Comparison of ENCODE assay signal across 13 mouse cellular contexts in the genomic region with DNA sequence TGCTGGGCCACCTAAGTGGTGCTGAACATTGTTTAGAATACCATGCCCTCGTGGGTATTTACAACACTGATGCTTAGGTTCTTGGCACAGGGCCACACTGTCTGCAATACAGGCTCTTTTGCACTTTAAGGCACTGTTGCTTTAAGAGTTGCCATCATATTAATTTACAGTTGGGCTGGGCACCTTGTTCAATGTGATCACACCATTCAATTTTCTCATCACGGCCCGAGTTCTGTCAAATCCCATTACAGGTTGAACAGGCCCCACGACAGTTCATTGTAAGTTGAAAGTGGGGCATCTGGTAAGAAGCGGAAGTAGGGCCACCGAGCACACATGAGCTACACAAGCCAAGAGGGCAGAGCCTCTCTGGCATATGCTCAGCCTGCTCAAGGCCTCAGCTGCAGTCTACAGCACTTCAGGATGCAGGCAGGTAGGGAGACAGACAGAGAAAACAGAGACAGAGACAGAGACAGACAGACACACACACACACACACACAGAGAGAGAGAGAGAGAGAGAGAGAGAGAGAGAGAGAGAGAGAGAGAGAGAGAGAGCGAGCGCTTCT.
"Had no signal": no experiment of that assay in that cellular context is flagged by ENCODE, and none has a peak within 500 bp of the region (broad histone marks: within the 10 kb centered on the region; RNA-seq: fewer than 3 reads in every experiment).

No protein-coding gene starts in this region.

- DNase-seq: kidney, adult 18-20 months; kidney, postnatal 10 days; kidney, postnatal 4 days; lung, postnatal 14 days; right cerebral cortex, postnatal 14 days; thymus, adult 2 months; thymus, postnatal 25 days had no signal

- H3K4me1 ChIP-seq: limb, embryonic 13.5 days; liver, embryonic 12.5 days; lung, embryonic 15.5 days; stomach, embryonic 15.5 days had no signal

- H3K9ac ChIP-seq: limb, embryonic 13.5 days; liver, embryonic 12.5 days; lung, embryonic 15.5 days; stomach, embryonic 15.5 days had no signal

- ATAC-seq: liver, embryonic 12.5 days; midbrain, embryonic 16.5 days had no signal

- H3K36me3 ChIP-seq: limb, embryonic 13.5 days; liver, embryonic 12.5 days; lung, embryonic 15.5 days; stomach, embryonic 15.5 days had no signal

- H3K4me2 ChIP-seq: limb, embryonic 13.5 days; liver, embryonic 12.5 days; lung, embryonic 15.5 days; stomach, embryonic 15.5 days had no signal

- H3K9me3 ChIP-seq: limb, embryonic 13.5 days; liver, embryonic 12.5 days; lung, embryonic 15.5 days; stomach, embryonic 15.5 days had no signal

- H3K4me3 ChIP-seq: layer of hippocampus, adult 2 months; limb, embryonic 13.5 days; liver, embryonic 12.5 days; lung, embryonic 15.5 days; stomach, embryonic 15.5 days had no signal

- H3K27me3 ChIP-seq: limb, embryonic 13.5 days; liver, embryonic 12.5 days; lung, embryonic 15.5 days; stomach, embryonic 15.5 days had no signal

- H3K27ac ChIP-seq: layer of hippocampus, adult 2 months; limb, embryonic 13.5 days; liver, embryonic 12.5 days; lung, embryonic 15.5 days; stomach, embryonic 15.5 days had no signal
